Mouse (Mus musculus) G1E-ER4 (cell line): Measurements from ENCODE around the gene Zfyve19. TPM values are rescaled to one million over a fixed set of nuclear protein-coding genes. Genes with fewer than 3 reads are reported as not detected.
A peak's percentile ranks its signal among the peaks of the same experiment; 100 is the strongest.

ENCODE experiments used
- GATA1 ChIP-seq: IDR thresholded peaks from one replicate; pipeline ENCODE4 v1.8.0; 2012; ENCODE audit warnings: low read length, inconsistent platforms
- polyA plus RNA-seq: library from polyadenylated mRNA; stranded (reverse); fragments of >175 nt; gene quantifications from 2 replicates; pipeline ENCODE4 v1.2.3, GENCODE M21; 2012

Zfyve19 gene
- polyA plus RNA-seq, 1 experiment = 25.3 TPM

GRCm38 (mm10) chr2:119236682-119237209, 28.3 kb downstream of the Zfyve19 start:
- TF ChIP-seq GATA1 = no peak

- TF ChIP-seq GATA1 = no peak
Measured at GRCm38 (mm10) chr2:119237210-119237870, 28.9 kb downstream of the Zfyve19 start, which contains the start of gene Spint1. Gene Spint1, plus strand, starts transcription at chr2:119237362.

GRCm38 (mm10) chr2:119237871-119238220, 29.4 kb downstream of the Zfyve19 start:
- no peak for TF ChIP-seq GATA1

GRCm38 (mm10) chr2:119238671-119239070, 30.3 kb downstream of the Zfyve19 start:
- TF ChIP-seq GATA1 = no peak

- TF ChIP-seq GATA1 = no peak
Measured at GRCm38 (mm10) chr2:119240075-119240818, 31.8 kb downstream of the Zfyve19 start.

- TF ChIP-seq GATA1 = no peak
Measured at GRCm38 (mm10) chr2:119240819-119241186, 32.4 kb downstream of the Zfyve19 start.

- no peak for TF ChIP-seq GATA1
Measured at GRCm38 (mm10) chr2:119242548-119242947, 34.1 kb downstream of the Zfyve19 start.

- TF ChIP-seq GATA1 = no peak
Measured at GRCm38 (mm10) chr2:119245246-119245645, 36.8 kb downstream of the Zfyve19 start.

- TF ChIP-seq GATA1 = no peak
Measured at GRCm38 (mm10) chr2:119247904-119248303, 39.5 kb downstream of the Zfyve19 start.

- TF ChIP-seq GATA1 = no peak
Measured at GRCm38 (mm10) chr2:119249592-119250061, 41.2 kb downstream of the Zfyve19 start.

- no peak for TF ChIP-seq GATA1
Measured at GRCm38 (mm10) chr2:119250377-119250776, 42.0 kb downstream of the Zfyve19 start.

- peak; percentile 49 for TF ChIP-seq GATA1
Measured at GRCm38 (mm10) chr2:119250826-119251478, 42.5 kb downstream of the Zfyve19 start.

- TF ChIP-seq GATA1 = no peak
Measured at GRCm38 (mm10) chr2:119254976-119255375, 46.6 kb downstream of the Zfyve19 start.

GRCm38 (mm10) chr2:119260518-119260917, 52.1 kb downstream of the Zfyve19 start:
- no peak for TF ChIP-seq GATA1

- no peak for TF ChIP-seq GATA1
Measured at GRCm38 (mm10) chr2:119261326-119261725, 52.9 kb downstream of the Zfyve19 start.

- no peak for TF ChIP-seq GATA1
Measured at GRCm38 (mm10) chr2:119262978-119263377, 54.6 kb downstream of the Zfyve19 start.

GRCm38 (mm10) chr2:119263813-119264212, 55.4 kb downstream of the Zfyve19 start:
- no peak for TF ChIP-seq GATA1

Other genes starting within 250 kb of the Zfyve19 start
- 13.3 and 14.8 TPM in 2 replicates for gene Ccdc32, start 179.2 kb upstream of the Zfyve19 start, polyA plus RNA-seq
- gene Rpusd2, start 173.8 kb upstream of the Zfyve19 start, polyA plus RNA-seq = 5.8 and 7.1 TPM in 2 replicates
- gene Knl1, start 161.5 kb upstream of the Zfyve19 start, polyA plus RNA-seq = 10.4 and 12.1 TPM in 2 replicates
- 32.6 and 40.6 TPM in 2 replicates for gene Rad51, start 95.8 kb upstream of the Zfyve19 start, polyA plus RNA-seq
- gene Rmdn3, start 51.6 kb upstream of the Zfyve19 start, polyA plus RNA-seq = 62.5 and 66.8 TPM in 2 replicates
- gene Gchfr, start 40.8 kb upstream of the Zfyve19 start, polyA plus RNA-seq = 10.1 and 12.6 TPM in 2 replicates
- gene Gm14137, start 34.1 kb upstream of the Zfyve19 start, polyA plus RNA-seq = not detected in 2 replicates
- 37.2 and 46.4 TPM in 2 replicates for gene Dnajc17, start 178 bp downstream of the Zfyve19 start, polyA plus RNA-seq
- not detected in 2 replicates for gene Ppp1r14d, start 21.3 kb downstream of the Zfyve19 start, polyA plus RNA-seq
- gene Spint1, start 28.7 kb downstream of the Zfyve19 start, polyA plus RNA-seq = not detected in 2 replicates
- not detected in 2 replicates for gene Rhov, start 62.7 kb downstream of the Zfyve19 start, polyA plus RNA-seq
- gene Vps18, start 80.1 kb downstream of the Zfyve19 start, polyA plus RNA-seq = 19.7 and 25.5 TPM in 2 replicates
- gene Dll4, start 117.2 kb downstream of the Zfyve19 start, polyA plus RNA-seq = 0.05 and 0.09 TPM in 2 replicates
- not detected in 2 replicates for gene Chac1, start 142.6 kb downstream of the Zfyve19 start, polyA plus RNA-seq